Mouse (Mus musculus): ENCODE results near the gene Cfap77.

DNA sequence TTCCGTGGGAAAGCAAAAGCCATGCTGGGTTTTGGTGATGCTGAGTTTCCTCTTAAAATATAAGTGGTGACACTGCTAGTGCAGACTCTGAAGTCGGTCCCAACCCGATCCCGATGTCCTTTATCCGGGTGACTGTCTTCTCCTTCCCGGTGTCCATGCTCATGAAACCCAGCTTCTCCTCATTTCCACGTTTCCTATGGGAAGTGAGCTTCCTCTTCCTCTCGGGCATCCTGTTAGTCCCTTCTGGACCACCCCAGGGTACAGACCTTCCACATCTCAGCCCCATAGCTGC lies 13.4 kb downstream of the Cfap77 start:
- TF ChIP-seq POLR2A (IDR thresholded peaks at IDR 0.05; ENCODE audit: control insufficient read depth, extremely low read depth, insufficient read depth, low read length, poor library complexity) (no peak), CTCF (IDR thresholded peaks at IDR 0.05; ENCODE audit: borderline replicate concordance, control insufficient read depth, extremely low read depth, insufficient read depth, low read length, poor library complexity) (no peak)
